Mouse (Mus musculus) liver, embryonic 18 days (tissue): Measurements from ENCODE around the gene Oasl1. TPM values are rescaled to one million over a fixed set of nuclear protein-coding genes. Genes with fewer than 3 reads are reported as not detected.

Experiments used
- polyA plus RNA-seq: library from polyadenylated mRNA; depleted of rRNA; stranded (reverse); fragments of >200 nt; gene quantifications from 2 replicates; pipeline ENCODE4 v1.2.3, GENCODE M21; 2012; rRNA removed

Gene Oasl1
- 3.1 and 6.2 TPM in 2 replicates for polyA plus RNA-seq

DNA sequence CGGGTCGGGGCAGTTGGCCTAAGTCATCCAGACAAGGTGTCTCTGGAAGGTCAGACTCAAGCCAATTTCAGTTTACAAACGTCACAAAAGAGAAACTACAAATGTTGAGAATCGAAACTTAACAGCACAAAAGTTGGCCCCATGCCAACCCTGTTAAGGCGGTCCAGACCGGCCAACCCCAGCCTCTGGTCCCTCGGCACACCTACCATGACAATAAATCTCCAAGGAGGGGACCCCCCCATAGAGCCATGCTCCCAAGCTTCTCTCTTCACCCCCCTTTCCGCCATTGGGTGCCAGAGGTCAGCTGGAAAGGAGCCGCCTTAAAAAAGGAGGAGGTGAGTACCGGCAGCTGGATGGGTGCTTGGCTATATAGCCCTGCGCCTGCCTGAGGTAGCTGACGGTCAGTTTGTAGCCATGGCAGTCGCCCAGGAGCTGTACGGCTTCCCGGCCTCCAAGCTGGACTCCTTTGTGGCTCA is at the start of gene Oasl1:
Oasl1 (plus strand) TSS at position 243 of the 476 bp plus-strand sequence.

DNA sequence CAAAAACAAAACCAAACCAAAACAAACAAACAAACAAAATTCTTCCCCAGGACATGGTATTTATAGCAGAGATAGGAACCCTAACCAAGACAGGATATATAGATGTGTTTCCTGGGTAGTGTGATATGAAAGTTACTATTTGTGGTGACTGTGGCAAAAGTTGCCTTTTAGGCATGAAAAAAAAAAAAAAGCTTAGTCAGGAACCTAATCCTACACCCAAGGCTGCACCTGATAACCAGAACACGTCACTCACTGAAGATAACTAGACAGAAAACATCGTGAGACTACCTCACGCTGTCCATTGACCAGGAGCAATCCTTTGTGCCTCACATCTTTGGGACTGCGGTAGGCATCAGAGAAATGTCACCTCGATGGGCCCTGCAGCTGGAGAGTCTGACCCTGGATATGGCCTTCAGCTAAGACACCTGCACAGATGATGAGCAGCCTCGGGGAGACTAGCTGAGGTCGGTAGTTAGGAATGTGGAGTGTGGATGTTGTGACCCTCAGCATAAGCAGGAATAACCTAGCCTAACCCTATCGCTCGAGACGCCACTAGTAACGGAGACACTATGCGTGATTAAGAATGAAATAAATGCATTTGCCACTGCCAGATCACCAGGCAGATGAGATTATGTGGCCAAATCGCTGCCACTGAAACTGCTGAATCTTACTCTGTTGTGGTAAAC is 26.2 kb upstream of the Oasl1 start, which contains the start of gene Oasl2:
Oasl2 (plus strand) TSS at position 249 of the 686 bp plus-strand sequence.

DNA sequence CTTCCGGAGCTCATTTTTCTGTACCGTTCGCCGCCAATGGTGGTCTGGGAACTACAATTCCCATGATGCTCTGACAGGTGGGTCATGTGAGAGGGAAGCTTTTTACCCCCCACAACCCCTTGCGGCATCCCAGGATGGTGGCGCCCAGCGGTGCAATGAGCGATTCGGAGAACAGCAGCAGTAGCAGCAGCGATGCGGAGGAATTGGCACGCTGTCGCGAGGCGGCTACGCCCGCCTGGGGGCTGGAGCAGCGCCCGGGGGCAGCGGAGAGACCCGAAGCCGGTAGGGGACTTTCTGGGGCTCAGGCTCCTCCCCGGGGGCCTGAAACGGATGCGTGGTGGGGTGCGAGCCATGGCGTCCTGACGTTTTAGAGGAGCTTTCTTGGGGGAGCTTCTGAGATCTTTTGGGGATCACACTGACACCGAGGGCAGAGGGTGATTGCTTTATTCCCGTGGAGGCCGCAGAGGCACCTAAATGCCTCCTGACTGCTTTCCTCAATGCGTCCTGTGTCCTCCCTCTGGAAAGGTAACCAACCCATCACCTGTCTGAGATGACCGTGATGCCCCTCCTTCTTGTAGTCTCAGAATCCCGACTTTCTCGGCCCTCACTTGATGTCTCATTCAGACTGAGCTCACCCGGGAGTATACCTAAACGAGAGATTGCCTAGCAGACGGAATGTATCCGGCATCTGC is 19.2 kb downstream of the Oasl1 start, which contains the start of gene 2210016L21Rik:
2210016L21Rik (plus strand) TSS at position 85 of the 692 bp plus-strand sequence.

DNA sequence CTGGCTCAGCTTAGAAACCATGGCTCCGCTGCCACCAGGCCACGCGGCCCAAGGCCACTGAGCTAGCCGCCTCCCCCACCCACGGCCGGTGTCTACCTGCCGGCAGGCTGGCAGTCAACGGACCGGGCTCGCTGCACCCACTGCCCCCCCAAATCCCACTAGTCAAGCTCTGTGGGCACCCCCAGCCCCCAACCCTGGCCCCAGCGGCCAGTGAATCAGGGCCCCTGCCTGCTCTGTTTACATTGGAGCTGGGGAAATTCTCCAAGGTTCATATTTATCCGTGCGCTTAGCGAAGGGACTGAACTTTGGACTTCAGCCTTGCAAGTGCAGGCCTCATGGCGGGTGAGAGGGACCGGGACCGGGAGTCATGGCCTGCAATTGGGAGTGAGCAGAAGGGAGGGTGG is 47.8 kb downstream of the Oasl1 start, which contains the start of gene Hnf1a:
Hnf1a (minus strand) TSS at position 271 of the 404 bp plus-strand sequence.

Other genes starting within 250 kb of the Oasl1 start
- 14.7 and 16.2 TPM in 2 replicates for gene Gltp, start 232.3 kb upstream of the Oasl1 start, polyA plus RNA-seq
- gene Tchp, start 215.5 kb upstream of the Oasl1 start, polyA plus RNA-seq = 4.8 and 5.4 TPM in 2 replicates
- 28.5 and 31.8 TPM in 2 replicates for gene Ankrd13a, start 148.6 kb upstream of the Oasl1 start, polyA plus RNA-seq
- gene Git2, start 147.7 kb upstream of the Oasl1 start, polyA plus RNA-seq = 14.6 and 19.2 TPM in 2 replicates
- 13.9 and 14.2 TPM in 2 replicates for gene 1500011B03Rik, start 99.8 kb upstream of the Oasl1 start, polyA plus RNA-seq
- gene 4930519G04Rik, start 69.6 kb upstream of the Oasl1 start, polyA plus RNA-seq = 0.01 TPM in 1 of 2 replicates, not detected in the other
- gene Gm9936, start 64.6 kb upstream of the Oasl1 start, polyA plus RNA-seq = 0.01 TPM in 1 of 2 replicates, not detected in the other
- 12.9 and 17.0 TPM in 2 replicates for gene Oasl2, start 26.3 kb upstream of the Oasl1 start, polyA plus RNA-seq
- 7.1 and 7.9 TPM in 2 replicates for gene 2210016L21Rik, start 18.9 kb downstream of the Oasl1 start, polyA plus RNA-seq
- gene Hnf1a, start 47.9 kb downstream of the Oasl1 start, polyA plus RNA-seq = 2.3 and 2.7 TPM in 2 replicates
- gene Sppl3, start 87.9 kb downstream of the Oasl1 start, polyA plus RNA-seq = 13.8 and 16.0 TPM in 2 replicates
- not detected in 2 replicates for gene Gm10401, start 175.1 kb downstream of the Oasl1 start, polyA plus RNA-seq
- 69.8 and 75.2 TPM in 2 replicates for gene Acads, start 196.1 kb downstream of the Oasl1 start, polyA plus RNA-seq
- 10.1 and 10.4 TPM in 2 replicates for gene Unc119b, start 211.7 kb downstream of the Oasl1 start, polyA plus RNA-seq
- 36.1 and 40.4 TPM in 2 replicates for gene Mlec, start 234.9 kb downstream of the Oasl1 start, polyA plus RNA-seq